In genomic region chr4:132532981-132533916, GRCm38 (mm10) we compare ENCODE assay signal across 8 mouse cellular contexts. TPM values are rescaled to one million over a fixed set of nuclear protein-coding genes. Genes with fewer than 3 reads are reported as not detected.
DNase-seq lines count a peak whose midpoint lies in the region; ATAC-seq and TF ChIP-seq lines count a peak whose summit lies in the region.

TSS of gene Atpif1 (minus strand) at chr4:132533659.

- H3K27me3 ChIP-seq in embryonic facial prominence, embryonic 12.5 days, result no peaks in the 10 kb centered on the region
- no peaks in the 10 kb centered on the region for H3K27me3 ChIP-seq in kidney, adult 2 months (replicated peaks; ENCODE audit: control insufficient read depth, insufficient read depth, low read length)
- H3K27me3 ChIP-seq in limb, embryonic 14.5 days (ENCODE audit: control insufficient read depth, insufficient read depth, low read length), result no peaks in the 10 kb centered on the region
- no peaks in the 10 kb centered on the region for H3K27me3 ChIP-seq in midbrain, postnatal 0 days (ENCODE audit: insufficient read depth, low read length)

- peak within 1 kb of the TSS; percentile 89 for H3K9ac ChIP-seq in embryonic facial prominence, embryonic 12.5 days
- H3K9ac ChIP-seq in limb, embryonic 14.5 days (ENCODE audit: low read depth, low read length, severe bottlenecking), result peak within 1 kb of the TSS; percentile 75
- peak within 1 kb of the TSS; percentile 94 for H3K9ac ChIP-seq in midbrain, postnatal 0 days (replicated peaks; ENCODE audit: low read length, poor library complexity, severe bottlenecking)

- H3K36me3 ChIP-seq in embryonic facial prominence, embryonic 12.5 days, result peaks cover 18% of the 10 kb centered on the region
- H3K36me3 ChIP-seq in kidney, adult 2 months (ENCODE audit: control insufficient read depth, insufficient read depth, low read length), result no peaks in the 10 kb centered on the region; the same call in none of the 2 replicates
- H3K36me3 ChIP-seq in limb, embryonic 14.5 days (ENCODE audit: control insufficient read depth, insufficient read depth, low read length), result peaks cover 26% of the 10 kb centered on the region
- peaks cover 8% of the 10 kb centered on the region; the same call in 1 of the 2 replicates for H3K36me3 ChIP-seq in midbrain, postnatal 0 days (ENCODE audit: insufficient read depth, low read length)

- H3K4me2 ChIP-seq in embryonic facial prominence, embryonic 12.5 days (replicated peaks), result peak within 1 kb of the TSS; percentile 65
- peak within 1 kb of the TSS; percentile 76 for H3K4me2 ChIP-seq in limb, embryonic 14.5 days (replicated peaks; ENCODE audit: low read depth, low read length, severe bottlenecking)
- H3K4me2 ChIP-seq in midbrain, postnatal 0 days (ENCODE audit: low read depth, low read length, poor library complexity, severe bottlenecking), result peak within 1 kb of the TSS; percentile 63

- H3K27ac ChIP-seq in embryonic facial prominence, embryonic 12.5 days, result peak within 1 kb of the TSS; percentile 94
- peak within 1 kb of the TSS; percentile 88 for H3K27ac ChIP-seq in kidney, adult 2 months (ENCODE audit: insufficient read depth, low read depth, low read length)
- H3K27ac ChIP-seq in limb, embryonic 14.5 days (replicated peaks; ENCODE audit: low read depth, low read length), result peak within 1 kb of the TSS; percentile 85
- H3K27ac ChIP-seq in midbrain, postnatal 0 days (ENCODE audit: low read depth, low read length), result peak within 1 kb of the TSS; percentile 98

- peaks cover 21% of the 10 kb centered on the region; the same call in 1 of the 2 replicates for H3K4me1 ChIP-seq in embryonic facial prominence, embryonic 12.5 days
- peaks cover 13% of the 10 kb centered on the region; the same call in 1 of the 2 replicates for H3K4me1 ChIP-seq in kidney, adult 2 months (ENCODE audit: control insufficient read depth, insufficient read depth, low read length)
- H3K4me1 ChIP-seq in limb, embryonic 14.5 days (ENCODE audit: control insufficient read depth, insufficient read depth, low read length), result peaks cover 11% of the 10 kb centered on the region
- H3K4me1 ChIP-seq in midbrain, postnatal 0 days (ENCODE audit: insufficient read depth, low read length), result peaks cover 9% of the 10 kb centered on the region; the same call in 1 of the 2 replicates

- H3K4me3 ChIP-seq in embryonic facial prominence, embryonic 12.5 days, result peak within 1 kb of the TSS; percentile 74
- peak within 1 kb of the TSS; percentile 85 for H3K4me3 ChIP-seq in kidney, adult 2 months (ENCODE audit: insufficient read depth, low read depth, low read length)
- peak within 1 kb of the TSS; percentile 61 for H3K4me3 ChIP-seq in limb, embryonic 14.5 days (replicated peaks; ENCODE audit: low read length)
- H3K4me3 ChIP-seq in midbrain, postnatal 0 days (ENCODE audit: low read depth, low read length), result peak within 1 kb of the TSS; percentile 66

- ATAC-seq in embryonic facial prominence, embryonic 12.5 days (ENCODE audit: insufficient number of reproducible peaks, insufficient read depth, low FRiP score, low TSS enrichment), result peak; percentile 71
- ATAC-seq in limb, embryonic 14.5 days (ENCODE audit: low FRiP score, low read depth), result peak; percentile 91
- peak; percentile 89 for ATAC-seq in midbrain, postnatal 0 days (ENCODE audit: low FRiP score)

- peak; percentile 74 for TF ChIP-seq POLR2A in kidney, adult 2 months (IDR thresholded peaks at IDR 0.05; ENCODE audit: low read depth, low read length)
- peak; percentile 93; the same call in 1 of the 2 replicates for TF ChIP-seq POLR2A in limb, embryonic 14.5 days (IDR thresholded peaks at IDR 0.05; ENCODE audit: borderline replicate concordance, extremely low read depth, insufficient read depth, insufficient read length)

- no peak for TF ChIP-seq CTCF in kidney, adult 2 months (conservative IDR thresholded peaks at IDR 0.05; ENCODE audit: insufficient read depth, insufficient read length, low read depth, low read length)
- peak; percentile 20; the same call in 1 of the 2 replicates for TF ChIP-seq CTCF in midbrain, postnatal 0 days (IDR thresholded peaks at IDR 0.05)

- DNase-seq in 3134 (ENCODE audit: extremely low read depth, insufficient read length, low spot score), result peak; percentile 93
- peak; percentile 90 for DNase-seq in adrenal gland, postnatal 25 days
- DNase-seq in heart, adult 18-20 months, result peak; percentile 91 to 94
- DNase-seq in kidney, adult 2 months, result peak; percentile 95
- DNase-seq in limb, embryonic 14.5 days (ENCODE audit: low spot score), result peak; percentile 97
- DNase-seq in midbrain, postnatal 0 days (ENCODE audit: low spot score), result peak; percentile 97
- DNase-seq in spleen, postnatal 36 days (ENCODE audit: low spot score in 2 of 2), result peak; percentile 88 to 92

- no peaks in the 10 kb centered on the region for H3K9me3 ChIP-seq in embryonic facial prominence, embryonic 12.5 days
- H3K9me3 ChIP-seq in limb, embryonic 14.5 days (ENCODE audit: control insufficient read depth, low read length), result no peaks in the 10 kb centered on the region
- no peaks in the 10 kb centered on the region for H3K9me3 ChIP-seq in midbrain, postnatal 0 days (ENCODE audit: low read length)

- WGBS in embryonic facial prominence, embryonic 12.5 days, result under 1% methylated on average over 63 of the region's 63 CpGs
- WGBS in kidney, adult 2 months, result under 1% methylated on average over 63 of the region's 63 CpGs
- WGBS in limb, embryonic 14.5 days, result under 1% methylated on average over 62 of the region's 63 CpGs
- WGBS in midbrain, postnatal 0 days, result under 1% methylated on average over 61 of the region's 63 CpGs

RNA-seq across cellular contexts. Expression of gene Atpif1, which starts in this region (rescaled TPM):
- 426 and 437 TPM in 2 replicates for total RNA-seq in adrenal gland, postnatal 25 days (2021)
- polyA plus RNA-seq in embryonic facial prominence, embryonic 12.5 days (2016; fragmentation: Nextera tagmentation; extraction: Ambion mirVana), result 1,152 and 1,208 TPM in 2 replicates
- total RNA-seq in heart, adult 18-20 months (2021), result 100 to 1,000 TPM; 326 to 345 TPM
- 346 and 485 TPM in 2 replicates for polyA plus RNA-seq in kidney, adult 2 months (2012; rRNA removed)
- polyA plus RNA-seq in limb, embryonic 14.5 days (2012; rRNA removed), result 367 and 583 TPM in 2 replicates
- polyA plus RNA-seq in limb, embryonic 14.5 days (2014; fragmentation: Nextera tagmentation; extraction: Ambion mirVana), result 966 and 986 TPM in 2 replicates
- 800 and 923 TPM in 2 replicates for total RNA-seq in midbrain, postnatal 0 days (2014; rRNA removed)
- polyA plus RNA-seq in midbrain, postnatal 0 days (2015; fragmentation: Nextera tagmentation; extraction: Ambion mirVana), result 1,645 and 1,681 TPM in 2 replicates

Comparison
In these comparisons a context has a peak if more than half of its experiments do, and no peak if none do; other contexts are left out.
1. Peak in every context shown above with its lines: DNase-seq, ATAC-seq, H3K4me3 ChIP-seq and H3K27ac ChIP-seq.